ENCODE assay signal across 13 mouse cellular contexts in the genomic region with DNA sequence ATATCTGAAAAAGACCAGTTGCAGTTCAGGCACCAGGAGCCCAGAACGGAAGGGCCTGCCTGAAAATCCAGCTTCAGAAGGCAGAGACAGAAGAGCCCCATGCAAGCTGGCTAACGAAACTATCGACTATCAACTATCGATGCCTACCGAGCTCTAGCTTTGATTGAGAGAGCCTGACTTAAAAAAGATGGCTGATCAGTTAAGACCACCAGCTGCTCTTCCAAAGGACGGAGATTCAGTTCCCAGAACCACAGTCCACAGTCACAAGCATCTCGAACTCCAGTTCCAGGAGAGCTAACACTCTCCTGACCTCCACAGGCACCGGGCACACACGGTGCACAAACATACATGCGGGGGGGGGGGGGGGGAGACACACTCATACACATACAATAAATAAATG. TPM values are rescaled to one million over a fixed set of nuclear protein-coding genes. Genes with fewer than 3 reads are reported as not detected.
DNase-seq lines count a peak whose midpoint lies in the region; ATAC-seq and TF ChIP-seq lines count a peak whose summit lies in the region.
"Had no signal": no experiment of that assay in that cellular context is flagged by ENCODE, and none has a peak within 500 bp of the region (broad histone marks: within the 10 kb centered on the region; RNA-seq: fewer than 3 reads in every experiment).

No protein-coding gene starts in this region.

- H3K27ac ChIP-seq in forebrain, embryonic 13.5 days: no peak overlapping the region
- H3K27ac ChIP-seq in forebrain, embryonic 10.5 days: no peak overlapping the region
- no peak overlapping the region for H3K27ac ChIP-seq in lung, embryonic 15.5 days
- peak overlapping the region; percentile 6; the same call in 1 of the 2 replicates for H3K27ac ChIP-seq in limb, embryonic 13.5 days

- no peak for TF ChIP-seq POLR2A in brain, embryonic 14.5 days (IDR thresholded peaks at IDR 0.05; ENCODE audit: borderline replicate concordance, extremely low read depth, insufficient read depth, insufficient read length, poor library complexity, severe bottlenecking)

- H3K36me3 ChIP-seq in forebrain, embryonic 13.5 days (ENCODE audit: poor library complexity, severe bottlenecking): no peaks in the 10 kb centered on the region
- no peaks in the 10 kb centered on the region for H3K36me3 ChIP-seq in forebrain, embryonic 10.5 days (replicated peaks)
- H3K36me3 ChIP-seq in lung, embryonic 15.5 days: no peaks in the 10 kb centered on the region
- no peaks in the 10 kb centered on the region for H3K36me3 ChIP-seq in limb, embryonic 13.5 days

- no peak overlapping the region for H3K4me3 ChIP-seq in forebrain, embryonic 13.5 days
- H3K4me3 ChIP-seq in forebrain, embryonic 10.5 days: no peak overlapping the region
- H3K4me3 ChIP-seq in lung, embryonic 15.5 days: 0 out of 2 replicates have a peak overlapping the region, but pooled peaks have one; percentile 9
- H3K4me3 ChIP-seq in limb, embryonic 13.5 days: peak overlapping the region; percentile 23

- H3K4me1 ChIP-seq in forebrain, embryonic 13.5 days: peaks cover 9% of the 10 kb centered on the region
- no peaks in the 10 kb centered on the region for H3K4me1 ChIP-seq in forebrain, embryonic 10.5 days
- H3K4me1 ChIP-seq in lung, embryonic 15.5 days: peaks cover 17% of the 10 kb centered on the region
- H3K4me1 ChIP-seq in limb, embryonic 13.5 days: peaks cover 21% of the 10 kb centered on the region

- no peaks in the 10 kb centered on the region for H3K27me3 ChIP-seq in forebrain, embryonic 13.5 days
- H3K27me3 ChIP-seq in forebrain, embryonic 10.5 days (ENCODE audit: poor library complexity, severe bottlenecking): no peaks in the 10 kb centered on the region
- no peaks in the 10 kb centered on the region for H3K27me3 ChIP-seq in lung, embryonic 15.5 days
- no peaks in the 10 kb centered on the region for H3K27me3 ChIP-seq in limb, embryonic 13.5 days

- 0 out of 2 replicates have a peak overlapping the region, but pooled peaks have one; percentile 25 for H3K4me2 ChIP-seq in forebrain, embryonic 13.5 days
- no peak overlapping the region for H3K4me2 ChIP-seq in lung, embryonic 15.5 days
- H3K4me2 ChIP-seq in limb, embryonic 13.5 days (replicated peaks): peak overlapping the region; percentile 43

- no peak overlapping the region for H3K9ac ChIP-seq in forebrain, embryonic 13.5 days
- no peak overlapping the region for H3K9ac ChIP-seq in lung, embryonic 15.5 days
- H3K9ac ChIP-seq in limb, embryonic 13.5 days: no peak overlapping the region

- no peak for ATAC-seq in forebrain, embryonic 13.5 days
- no peak for ATAC-seq in lung, embryonic 15.5 days (ENCODE audit: borderline replicate concordance, extremely low read depth, low FRiP score, low TSS enrichment)
- ATAC-seq in limb, embryonic 13.5 days (ENCODE audit: low FRiP score, low read depth): no peak

- no peak for TF ChIP-seq CTCF in brain, embryonic 14.5 days (IDR thresholded peaks at IDR 0.05; ENCODE audit: borderline replicate concordance, extremely low read depth, insufficient read depth, insufficient read length)

- 78% methylated on average over 9 of the region's 10 CpGs for WGBS in forebrain, embryonic 13.5 days
- WGBS in forebrain, embryonic 10.5 days: 81% methylated on average over 10 of the region's 10 CpGs
- WGBS in lung, embryonic 15.5 days: 62% methylated on average over 8 of the region's 10 CpGs
- 64% methylated on average over 10 of the region's 10 CpGs for WGBS in limb, embryonic 13.5 days

- H3K9me3 ChIP-seq in forebrain, embryonic 13.5 days (replicated peaks): no peaks in the 10 kb centered on the region
- no peaks in the 10 kb centered on the region for H3K9me3 ChIP-seq in forebrain, embryonic 10.5 days
- no peaks in the 10 kb centered on the region for H3K9me3 ChIP-seq in lung, embryonic 15.5 days
- H3K9me3 ChIP-seq in limb, embryonic 13.5 days: no peaks in the 10 kb centered on the region

- no peak for DNase-seq in forebrain, embryonic 10.5 days (ENCODE audit: extremely low spot score, low spot score)
- no peak for DNase-seq in lung, postnatal 14 days
- peak; percentile 64 for DNase-seq in brain, embryonic 14.5 days (ENCODE audit: low read depth)
- no peak for DNase-seq in gastrocnemius, adult 18-20 months (ENCODE audit: low spot score)
- DNase-seq in cerebellum, adult 11 months: no peak
- DNase-seq: cerebellum, adult 8-10 months; heart, postnatal 36 days; kidney, adult 2 months; lung, adult 18-20 months; thymus, postnatal 4 days had no signal

RNA-seq across cellular contexts. Expression of gene Phykpl, which starts 30.0 kb away (rescaled TPM):
- 13.4 and 14.1 TPM in 2 replicates for polyA plus RNA-seq in forebrain, embryonic 13.5 days (2015; fragmentation: Nextera tagmentation; extraction: Ambion mirVana)
- polyA plus RNA-seq in forebrain, embryonic 10.5 days (2016; fragmentation: Nextera tagmentation; extraction: Ambion mirVana): 15.9 and 16.3 TPM in 2 replicates
- polyA plus RNA-seq in lung, embryonic 15.5 days (2015; fragmentation: Nextera tagmentation; extraction: Ambion mirVana): 18.1 and 20.8 TPM in 2 replicates
- 6.6 and 9.3 TPM in 2 replicates for polyA plus RNA-seq in brain, embryonic 14.5 days (2012; rRNA removed)
- 16.7 and 17.1 TPM in 2 replicates for polyA plus RNA-seq in limb, embryonic 13.5 days (2015; fragmentation: Nextera tagmentation; extraction: Ambion mirVana)
- 10 to 100 TPM; 10.9 to 11.9 TPM for total RNA-seq in gastrocnemius, adult 18-20 months (2021)

RNA-seq across cellular contexts. Expression of gene Hnrnpab, which starts 52.1 kb away (rescaled TPM):
- polyA plus RNA-seq in forebrain, embryonic 13.5 days (2015; fragmentation: Nextera tagmentation; extraction: Ambion mirVana): 585 and 646 TPM in 2 replicates
- 597 and 634 TPM in 2 replicates for polyA plus RNA-seq in forebrain, embryonic 10.5 days (2016; fragmentation: Nextera tagmentation; extraction: Ambion mirVana)
- polyA plus RNA-seq in lung, embryonic 15.5 days (2015; fragmentation: Nextera tagmentation; extraction: Ambion mirVana): 465 and 488 TPM in 2 replicates
- 597 and 651 TPM in 2 replicates for polyA plus RNA-seq in brain, embryonic 14.5 days (2012; rRNA removed)
- polyA plus RNA-seq in limb, embryonic 13.5 days (2015; fragmentation: Nextera tagmentation; extraction: Ambion mirVana): 415 TPM in 2 replicates
- total RNA-seq in gastrocnemius, adult 18-20 months (2021): 100 to 1,000 TPM; 103 to 109 TPM

Comparison
In these comparisons a context has a peak if more than half of its experiments do, and no peak if none do; other contexts are left out.
1. H3K4me3 ChIP-seq: peak in lung, embryonic 15.5 days (single experiment) and limb, embryonic 13.5 days (single experiment); none in forebrain, embryonic 13.5 days (single experiment) and forebrain, embryonic 10.5 days (single experiment).